Mouse (Mus musculus) cortical plate, adult 2 months (tissue): ENCODE results near the gene Tmem98. TPM values are rescaled to one million over a fixed set of nuclear protein-coding genes. Genes with fewer than 3 reads are reported as not detected.

Source experiments
- H3K27ac ChIP-seq: fragments of 200-500 bp; 2 replicates; pipeline ENCODE4 v1.5.1; 2012; ENCODE audit warnings: low read length, control low read depth, inconsistent platforms; ENCODE audit not compliant: insufficient read depth
- H3K4me1 ChIP-seq: fragments of 200-500 bp; 2 replicates; pipeline ENCODE4 v1.6.1; 2011; ENCODE audit warnings: low read length; ENCODE audit not compliant: control insufficient read depth, insufficient read depth
- H3K4me3 ChIP-seq: fragments of 200-500 bp; 2 replicates; pipeline ENCODE4 v1.5.1; 2011; ENCODE audit warnings: mild to moderate bottlenecking, low read length, control low read depth; ENCODE audit not compliant: insufficient read depth
- CTCF ChIP-seq: fragments of 200-500 bp; IDR thresholded peaks from 2 replicates; pipeline ENCODE4 v1.5.1; 2011; ENCODE audit warnings: mild to moderate bottlenecking, control low read depth, low read length; ENCODE audit not compliant: insufficient read depth; ENCODE audit errors: extremely low read depth
- POLR2A ChIP-seq: fragments of 200-500 bp; IDR thresholded peaks from 2 replicates; pipeline ENCODE4 v1.6.1; 2011; ENCODE audit warnings: mild to moderate bottlenecking, low read length, control low read depth; ENCODE audit not compliant: insufficient read depth; ENCODE audit errors: extremely low read depth
- polyA plus RNA-seq: library from polyadenylated mRNA; depleted of rRNA; stranded (reverse); fragments of >200 nt; gene quantifications from 2 replicates; pipeline ENCODE4 v1.2.3, GENCODE M21; 2012; rRNA removed

Gene Tmem98
- polyA plus RNA-seq, result 19.3 and 22.7 TPM in 2 replicates

DNA sequence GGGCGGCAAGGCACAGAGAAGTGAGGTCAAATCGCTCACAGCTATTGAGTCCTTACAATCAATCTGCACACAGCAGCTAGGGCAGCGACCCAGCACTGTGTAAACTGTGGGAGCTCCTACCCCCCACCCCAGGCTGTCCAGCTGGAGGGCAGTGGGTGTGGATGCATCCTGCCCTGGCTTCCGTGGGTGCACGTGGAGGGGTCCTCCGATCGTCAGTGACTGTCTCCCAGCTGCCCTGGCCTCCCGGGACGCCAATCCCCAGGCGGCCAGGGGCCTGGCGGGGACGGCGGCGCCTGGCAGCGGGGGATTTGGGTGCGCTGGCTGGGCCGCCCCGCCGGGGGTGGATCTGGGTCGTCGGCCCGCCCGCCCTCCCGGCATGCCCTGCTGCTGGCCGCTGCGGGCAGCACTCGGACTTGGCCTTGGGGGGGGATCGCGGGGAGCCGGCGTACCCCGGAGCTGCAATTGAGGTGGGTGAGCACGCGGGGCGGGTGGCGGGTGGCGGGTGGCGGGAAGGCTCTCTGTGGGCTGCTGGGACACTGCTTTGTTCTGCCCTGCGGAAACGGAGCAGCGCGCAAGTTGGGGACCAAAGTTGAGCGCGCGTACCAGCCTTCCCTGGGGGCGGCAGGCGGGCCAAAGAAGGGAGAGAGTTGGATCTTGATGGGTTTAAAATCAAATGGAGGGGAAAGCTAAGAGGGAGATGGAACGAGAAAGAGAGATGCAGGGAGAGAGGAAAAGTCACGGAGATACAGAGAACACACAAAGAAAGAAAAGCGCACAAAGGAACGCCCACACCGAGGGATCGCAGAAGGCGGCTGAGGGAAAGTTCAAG, at the start of gene Tmem98:
Gene Tmem98 (plus strand): TSS at position 183 of the 829 bp plus-strand sequence.
- no peaks in the 10 kb centered on the region for H3K4me1 ChIP-seq
- H3K27ac ChIP-seq, result peak within 1 kb of the TSS; percentile 82
- H3K4me3 ChIP-seq, result peak within 1 kb of the TSS; percentile 42
- TF ChIP-seq POLR2A (no peak), CTCF (no peak)

DNA sequence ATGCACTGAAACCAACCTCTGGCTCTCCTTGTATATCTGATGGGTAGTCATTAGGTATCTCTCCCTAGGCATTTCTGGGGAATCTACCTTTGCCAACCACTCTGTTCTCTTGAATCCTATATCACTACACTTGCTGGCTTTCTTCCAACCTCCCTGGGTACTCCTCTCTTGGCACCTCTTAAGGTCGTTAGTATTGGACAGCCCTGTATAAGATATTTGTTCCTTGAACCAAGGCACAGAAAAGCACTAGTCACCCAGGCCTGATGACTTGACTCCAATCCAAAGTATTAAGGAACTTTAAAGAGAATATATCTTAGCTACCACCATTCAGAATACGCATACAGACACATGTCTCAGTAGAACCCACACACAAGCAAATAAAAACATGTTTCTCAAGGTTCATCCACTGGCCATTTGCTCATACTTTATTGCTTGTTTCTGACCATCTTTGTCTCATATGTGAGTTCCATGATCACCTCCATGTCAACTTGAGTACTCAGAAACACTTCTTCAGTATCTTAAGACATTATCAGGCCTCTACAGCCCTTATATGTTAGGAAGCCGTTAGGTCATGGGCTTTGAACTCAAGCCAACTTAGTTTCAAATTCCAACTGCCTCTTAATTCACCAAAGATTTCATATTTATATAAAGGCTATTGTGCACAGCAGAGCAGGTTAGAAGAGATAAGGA, 48.5 kb upstream of the Tmem98 start:
- Histone ChIP-seq H3K4me1 (no peaks in the 10 kb centered on the region), H3K27ac (no peak overlapping the region), H3K4me3 (no peak overlapping the region)
- TF ChIP-seq CTCF, result no peak
- no peak for TF ChIP-seq POLR2A

DNA sequence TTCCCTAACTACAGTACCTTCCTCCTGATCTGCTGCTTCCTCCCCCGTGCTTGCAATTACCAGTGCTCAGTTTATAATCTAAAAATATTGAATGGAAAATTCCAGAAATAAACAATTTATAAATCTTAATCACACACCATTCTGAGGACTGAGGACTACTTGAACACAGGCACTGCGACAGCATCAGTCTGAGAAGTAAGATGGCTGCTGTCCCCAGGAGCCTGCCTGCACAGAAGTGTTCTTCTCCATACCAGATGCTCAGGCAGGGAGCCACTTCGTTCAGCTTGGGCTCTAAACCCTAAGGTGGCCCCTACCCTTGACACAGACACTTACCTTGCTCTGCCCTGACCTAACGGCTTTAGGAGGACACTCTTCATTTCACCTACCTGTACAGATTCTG, 47.9 kb upstream of the Tmem98 start:
- Histone ChIP-seq H3K27ac (no peak overlapping the region), H3K4me3 (no peak overlapping the region), H3K4me1 (no peaks in the 10 kb centered on the region)
- TF ChIP-seq POLR2A (no peak), CTCF (no peak)

DNA sequence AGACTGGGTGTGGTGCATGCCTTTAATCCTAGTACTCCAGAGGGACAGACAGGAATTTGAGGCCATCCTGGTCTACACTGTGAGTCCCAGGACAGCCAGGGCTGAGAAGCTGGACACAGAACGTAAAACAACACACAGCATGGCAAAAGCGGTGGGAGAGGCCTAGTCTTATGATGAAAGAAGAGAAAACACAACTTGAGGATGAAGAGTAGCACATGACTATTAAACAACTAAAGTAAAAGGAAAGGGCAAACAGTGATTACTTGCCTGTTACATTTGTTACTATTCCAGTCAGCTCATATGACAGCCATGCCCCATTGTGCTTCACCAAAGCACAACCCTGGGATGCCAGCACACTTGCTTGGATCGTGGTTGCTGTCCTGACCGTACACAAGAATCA, 43.9 kb upstream of the Tmem98 start:
- TF ChIP-seq CTCF (no peak), POLR2A (no peak)
- Histone ChIP-seq H3K4me3 (no peak overlapping the region), H3K27ac (no peak overlapping the region), H3K4me1 (no peaks in the 10 kb centered on the region)

DNA sequence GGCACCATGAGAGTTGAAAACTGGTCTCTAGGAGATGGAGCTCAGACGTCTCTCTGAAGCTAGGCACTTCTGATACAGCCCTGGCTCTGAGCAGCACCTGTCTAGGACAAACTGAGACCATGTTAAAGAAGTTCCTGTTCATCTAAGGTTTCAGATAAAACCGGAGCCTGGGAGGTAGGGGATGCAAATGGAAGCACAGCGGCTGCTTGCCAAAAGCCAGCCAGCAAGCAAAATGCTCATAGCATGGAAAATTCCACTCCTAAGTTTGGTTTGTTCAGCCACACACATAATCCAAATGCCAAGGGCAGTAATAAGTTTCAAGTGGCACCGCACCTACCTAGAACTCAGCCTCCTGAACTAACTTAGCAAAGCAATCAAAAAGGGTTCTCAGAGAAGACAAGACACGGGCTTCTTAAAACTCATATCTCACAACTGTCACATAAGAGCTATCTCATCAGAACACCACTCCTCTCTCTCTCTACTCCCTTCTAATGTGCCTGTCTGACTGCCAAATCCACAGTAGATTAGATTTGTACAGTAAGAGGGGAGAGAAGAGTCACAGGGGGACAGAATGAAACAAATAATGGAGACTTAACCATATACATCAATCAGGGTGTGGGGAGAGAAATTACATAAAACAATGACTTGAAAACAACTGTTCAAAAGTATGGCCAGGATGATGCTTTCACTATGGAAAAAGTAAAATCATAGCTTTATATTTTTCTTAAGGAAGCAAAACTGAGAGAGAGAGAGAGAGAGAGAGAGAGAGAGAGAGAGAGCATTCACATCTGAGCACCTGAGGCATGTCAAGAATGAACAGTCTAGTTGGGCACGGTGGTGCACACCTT, 43.3 kb upstream of the Tmem98 start:
- TF ChIP-seq CTCF (no peak), POLR2A (no peak)
- Histone ChIP-seq H3K4me3 (no peak overlapping the region), H3K27ac (no peak overlapping the region), H3K4me1 (no peaks in the 10 kb centered on the region)

DNA sequence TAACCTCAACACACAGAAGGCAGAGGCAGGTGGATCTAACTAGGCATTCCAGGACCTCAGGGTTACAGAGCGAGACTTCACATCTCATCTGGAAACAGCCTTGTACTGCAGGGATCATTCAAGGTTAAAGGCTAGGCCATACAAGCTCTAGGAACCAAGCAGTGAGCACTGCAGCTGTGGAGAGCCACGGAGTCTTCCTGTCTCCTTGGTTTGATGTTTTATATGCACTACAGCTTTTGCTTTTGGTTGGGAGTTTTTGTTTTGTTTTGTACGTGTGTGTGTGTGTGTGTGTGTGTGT, 42.7 kb upstream of the Tmem98 start:
- no peak overlapping the region for H3K4me3 ChIP-seq
- no peak overlapping the region for H3K27ac ChIP-seq
- TF ChIP-seq POLR2A (no peak), CTCF (no peak)
- no peaks in the 10 kb centered on the region for H3K4me1 ChIP-seq

DNA sequence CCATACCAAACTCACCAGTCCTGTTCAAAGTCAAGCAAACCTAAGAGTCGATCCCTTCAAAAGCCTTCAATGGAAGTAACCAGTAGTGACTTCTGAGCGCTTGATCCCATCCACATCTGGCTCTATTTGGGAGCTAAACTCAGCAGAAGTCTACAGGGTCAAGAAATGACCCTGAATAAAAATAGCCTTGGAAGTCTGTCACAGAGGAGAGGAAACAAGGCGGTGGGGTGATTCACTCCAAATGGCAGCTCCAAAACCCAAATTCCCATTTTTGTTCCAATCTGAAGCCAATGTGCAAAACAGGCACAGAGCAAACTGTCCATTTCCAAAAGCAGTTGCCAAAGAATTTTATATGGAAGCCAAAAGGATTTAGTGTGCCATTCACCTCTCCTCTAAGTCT, 38.8 kb upstream of the Tmem98 start:
- TF ChIP-seq CTCF, result no peak
- H3K4me1 ChIP-seq, result no peaks in the 10 kb centered on the region
- H3K27ac ChIP-seq, result no peak overlapping the region
- H3K4me3 ChIP-seq, result no peak overlapping the region

DNA sequence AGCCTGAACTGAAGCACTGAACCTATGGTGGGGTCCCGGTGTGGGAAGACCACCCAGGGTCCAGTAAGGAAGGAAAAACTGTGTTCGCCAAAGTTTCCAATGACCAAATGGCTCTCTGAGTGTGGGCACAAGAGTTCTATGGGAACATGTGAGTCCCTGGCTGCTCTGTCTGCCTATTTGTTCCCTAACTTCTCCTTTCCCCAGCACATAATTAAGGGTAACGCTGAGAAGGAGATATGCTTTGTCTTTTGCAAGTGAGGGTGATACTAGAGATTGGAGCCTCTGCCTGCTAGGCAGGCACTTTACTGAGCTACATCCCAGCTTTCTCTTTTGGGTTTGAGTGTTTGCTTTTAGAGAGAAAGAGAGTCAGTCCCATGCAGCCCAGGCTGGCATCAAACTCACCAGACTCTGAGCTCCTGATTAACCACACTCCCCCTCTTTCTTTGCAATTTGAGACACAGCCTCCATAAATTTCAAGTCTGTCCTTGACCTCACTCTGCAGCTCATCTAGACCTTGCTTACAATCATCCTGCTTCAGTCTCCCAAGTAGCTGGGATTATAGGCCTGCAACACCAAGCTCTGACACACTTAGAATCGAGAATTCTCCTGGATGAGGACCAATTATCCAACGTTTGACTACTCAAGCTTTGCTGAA, 38.3 kb upstream of the Tmem98 start:
- no peak overlapping the region for H3K27ac ChIP-seq
- H3K4me1 ChIP-seq, result no peaks in the 10 kb centered on the region
- no peak overlapping the region for H3K4me3 ChIP-seq
- TF ChIP-seq CTCF, result no peak

DNA sequence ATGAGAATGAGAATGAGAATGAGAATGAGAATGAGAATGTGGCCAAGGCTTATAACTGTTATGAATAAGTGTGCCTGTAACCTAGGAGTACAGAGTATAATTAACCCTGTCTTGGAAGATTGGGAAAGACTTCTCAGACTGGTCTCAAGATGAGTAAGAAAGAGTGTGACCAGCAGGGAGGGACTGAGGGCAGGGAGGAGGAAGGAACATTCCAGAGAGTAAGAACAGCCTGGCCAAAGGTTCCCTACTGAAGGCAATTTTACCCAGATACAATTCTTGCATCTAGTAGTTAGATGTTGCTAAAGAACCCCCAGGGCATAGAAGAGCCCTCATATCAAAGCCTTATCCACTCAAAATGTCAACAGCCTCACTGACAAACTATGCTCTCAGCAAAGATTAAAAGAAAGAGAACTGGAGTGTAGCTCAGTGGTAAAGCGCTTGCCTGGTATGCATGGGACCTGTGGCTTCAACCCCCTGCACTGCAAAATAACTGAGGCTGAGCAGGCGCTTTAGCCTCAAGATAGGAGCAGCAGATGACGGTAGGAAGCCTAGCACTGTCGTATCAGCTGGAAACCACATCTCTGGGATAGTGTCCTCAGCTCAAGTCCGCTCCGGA, 37.3 kb upstream of the Tmem98 start:
- no peaks in the 10 kb centered on the region for H3K4me1 ChIP-seq
- no peak overlapping the region for H3K27ac ChIP-seq
- H3K4me3 ChIP-seq, result no peak overlapping the region
- TF ChIP-seq POLR2A (no peak), CTCF (no peak)

DNA sequence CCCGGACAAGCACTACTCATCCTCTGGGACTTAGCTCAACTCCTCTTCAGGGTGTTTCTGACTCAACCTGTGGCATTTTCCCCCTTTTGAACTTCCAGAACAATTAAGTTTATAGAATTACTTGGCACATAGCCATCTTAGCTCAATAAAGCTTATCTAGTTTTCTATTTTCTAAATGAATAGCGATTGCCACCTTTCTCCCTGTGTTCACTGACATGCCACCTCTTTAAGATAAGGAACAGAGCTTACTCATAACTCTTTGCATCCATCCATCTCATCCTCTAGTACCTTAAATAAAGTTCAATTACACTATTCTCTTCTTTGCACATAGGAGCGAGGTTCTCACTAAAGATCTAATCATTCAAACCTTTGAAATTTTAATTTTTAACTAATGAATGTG, 34.4 kb upstream of the Tmem98 start:
- Histone ChIP-seq H3K4me3 (no peak overlapping the region), H3K4me1 (no peaks in the 10 kb centered on the region), H3K27ac (no peak overlapping the region)
- TF ChIP-seq CTCF (no peak), POLR2A (no peak)
